Mouse (Mus musculus): ENCODE results near the gene F5.

- TF ChIP-seq CTCF (IDR thresholded peaks at IDR 0.05; ENCODE audit: extremely low read depth, insufficient read depth, low read length) (no peak), POLR2A (IDR thresholded peaks at IDR 0.05; ENCODE audit: extremely low read depth, insufficient read depth, low read length) (no peak)
Observed at GRCm38 (mm10) chr1:164241494-164241893, 89.9 kb downstream of the F5 start.
